Mouse (Mus musculus) right cerebral cortex, postnatal 10 days (tissue): ENCODE results near the gene Stk11.
A peak's percentile ranks its signal among the peaks of the same experiment; 100 is the strongest.

Source experiments
- DNase-seq, 2 experiments: peaks; one replicate each; pipeline ENCODE4 v3.0.0; 2021; ENCODE audit warnings: low spot score in 2 of 2

The Stk11 gene

GRCm38 (mm10) chr10:80144159-80144558 lies 28.6 kb downstream of the Stk11 start:
- DNase-seq = peak in 1 of 2 experiments; percentile 25

GRCm38 (mm10) chr10:80144864-80145838 lies 29.5 kb downstream of the Stk11 start:
- DNase-seq = peak; percentile 80 to 82

GRCm38 (mm10) chr10:80145896-80146295 lies 30.3 kb downstream of the Stk11 start:
- DNase-seq = no peak

- peak in 1 of 2 experiments; percentile 52 for DNase-seq
Measured at GRCm38 (mm10) chr10:80146568-80147011, 31.0 kb downstream of the Stk11 start.

GRCm38 (mm10) chr10:80147146-80147718 lies 31.6 kb downstream of the Stk11 start:
- peak in 1 of 2 experiments; percentile 50 for DNase-seq

- DNase-seq = peak; percentile 82 to 83
Measured at GRCm38 (mm10) chr10:80147719-80148601, 32.4 kb downstream of the Stk11 start, which contains the start of gene Midn. Midn (plus strand) TSS chr10:80148272.

GRCm38 (mm10) chr10:80148610-80149290 lies 33.1 kb downstream of the Stk11 start:
- peak; percentile 96 for DNase-seq

GRCm38 (mm10) chr10:80149291-80150225 lies 34.0 kb downstream of the Stk11 start:
- peak; percentile 99 to 100 for DNase-seq

GRCm38 (mm10) chr10:80150226-80151210 lies 34.9 kb downstream of the Stk11 start:
- peak; percentile 79 to 83 for DNase-seq

- peak; percentile 86 to 87 for DNase-seq
Measured at GRCm38 (mm10) chr10:80151211-80152034, 35.8 kb downstream of the Stk11 start.

- DNase-seq = no peak
Measured at GRCm38 (mm10) chr10:80152071-80152872, 36.7 kb downstream of the Stk11 start.

GRCm38 (mm10) chr10:80152873-80153260 lies 37.3 kb downstream of the Stk11 start:
- no peak for DNase-seq

- peak in 1 of 2 experiments; percentile 51 for DNase-seq
Measured at GRCm38 (mm10) chr10:80153713-80154112, 38.1 kb downstream of the Stk11 start.

GRCm38 (mm10) chr10:80154384-80154783 lies 38.8 kb downstream of the Stk11 start:
- no peak for DNase-seq

- peak; percentile 68 to 78 for DNase-seq
Measured at GRCm38 (mm10) chr10:80155277-80155676, 39.7 kb downstream of the Stk11 start.

GRCm38 (mm10) chr10:80156002-80156751 lies 40.6 kb downstream of the Stk11 start:
- DNase-seq = peak in 1 of 2 experiments; percentile 55
